Mouse (Mus musculus) stomach, embryonic 14.5 days (tissue): ENCODE results near the gene Clstn2. TPM values are rescaled to one million over a fixed set of nuclear protein-coding genes. Genes with fewer than 3 reads are reported as not detected.

Experiments
- ATAC-seq: fragments of 200-750 bp; cut with Nextera tagmentation; 2 replicates; pipeline ENCODE4 v1.8.0; 2017; ENCODE audit warnings: low read depth, moderate TSS enrichment; ENCODE audit not compliant: insufficient number of reproducible peaks, insufficient read depth, low FRiP score
- H3K27ac ChIP-seq: fragments of 300-500 bp; sonication (generic); 2 replicates; pipeline ENCODE4 v1.5.1; 2014; ENCODE audit warnings: mild to moderate bottlenecking, low read length, moderate library complexity, mixed read lengths
- H3K27me3 ChIP-seq: fragments of 300-500 bp; sonication (generic); 2 replicates; pipeline ENCODE4 v1.6.1; 2014; ENCODE audit warnings: low read length, control low read depth, mixed read lengths; ENCODE audit not compliant: control insufficient read depth, insufficient read depth
- H3K36me3 ChIP-seq: fragments of 300-500 bp; sonication (generic); 2 replicates; pipeline ENCODE4 v1.6.1; 2014; ENCODE audit warnings: mild to moderate bottlenecking, control low read depth, low read length, moderate library complexity, mixed read lengths; ENCODE audit not compliant: control insufficient read depth, insufficient read depth
- H3K4me1 ChIP-seq: fragments of 300-500 bp; sonication (generic); 2 replicates; pipeline ENCODE4 v1.6.1; 2014; ENCODE audit warnings: low read length, control low read depth, mixed read lengths; ENCODE audit not compliant: control insufficient read depth, insufficient read depth
- H3K4me2 ChIP-seq: fragments of 300-500 bp; sonication (generic); replicated peaks from 2 replicates; pipeline ENCODE4 v1.6.1; 2014; ENCODE audit warnings: low read depth, low read length, control low read depth
- H3K4me3 ChIP-seq: fragments of 300-500 bp; sonication (generic); 2 replicates; pipeline ENCODE4 v1.5.1; 2014; ENCODE audit warnings: low read depth, low read length, control low read depth
- H3K9ac ChIP-seq: fragments of 300-500 bp; sonication (generic); replicated peaks from 2 replicates; pipeline ENCODE4 v1.6.1; 2014; ENCODE audit warnings: low read depth, mild to moderate bottlenecking, control low read depth, low read length, moderate library complexity, mixed read lengths
- H3K9me3 ChIP-seq: fragments of 300-500 bp; sonication (generic); 2 replicates; pipeline ENCODE4 v1.6.1; 2016; ENCODE audit warnings: low read depth, low read length, control low read depth; ENCODE audit not compliant: control insufficient read depth
- WGBS: fragments of 180-500 bp; shearing (Covaris S2); extraction: QIAGEN DNeasy Blood & Tissue Kit; methylation state at CpG from one replicate; pipeline ENCODE4 v1.1.7; 2014; 5-methylcytosine and 5-hydroxymethylcytosine counted together
- polyA plus RNA-seq: library from polyadenylated mRNA; unstranded; fragments of >200 nt; fragmentation: Nextera tagmentation; extraction: Ambion mirVana; gene quantifications from 2 replicates; pipeline ENCODE4 v1.2.1, GENCODE M21; 2014

Clstn2 gene
- polyA plus RNA-seq, 1 experiment from 2014 or later = 2.0 TPM

DNA sequence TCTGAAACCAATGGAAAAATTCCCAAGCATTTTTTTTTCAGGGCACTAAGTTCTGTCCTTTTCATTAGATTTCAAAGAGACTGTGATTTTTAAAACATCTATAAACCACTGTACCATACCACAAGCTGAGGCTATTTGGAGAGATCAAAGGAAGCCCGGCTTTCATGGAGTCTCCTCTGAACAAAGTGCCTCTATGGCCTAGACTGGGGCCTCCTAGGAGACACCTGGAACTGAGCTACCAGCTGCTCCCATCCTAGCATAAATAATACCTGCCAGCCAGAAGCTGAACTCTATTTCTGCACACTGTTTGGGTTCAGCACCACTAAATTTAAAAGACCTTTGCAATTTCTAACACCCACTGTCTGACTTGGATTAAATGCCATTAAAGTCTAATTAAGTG is 257.2 kb downstream of the Clstn2 start:
- 75% methylated on average over 1 of the region's 1 CpGs for WGBS
- no peak overlapping the region for H3K27ac ChIP-seq
- no peaks in the 10 kb centered on the region for H3K36me3 ChIP-seq
- no peak overlapping the region for H3K4me2 ChIP-seq
- H3K4me3 ChIP-seq = no peak overlapping the region
- ATAC-seq = no peak
- no peaks in the 10 kb centered on the region for H3K9me3 ChIP-seq
- no peak overlapping the region for H3K9ac ChIP-seq
- H3K4me1 ChIP-seq = no peaks in the 10 kb centered on the region
- no peaks in the 10 kb centered on the region for H3K27me3 ChIP-seq

DNA sequence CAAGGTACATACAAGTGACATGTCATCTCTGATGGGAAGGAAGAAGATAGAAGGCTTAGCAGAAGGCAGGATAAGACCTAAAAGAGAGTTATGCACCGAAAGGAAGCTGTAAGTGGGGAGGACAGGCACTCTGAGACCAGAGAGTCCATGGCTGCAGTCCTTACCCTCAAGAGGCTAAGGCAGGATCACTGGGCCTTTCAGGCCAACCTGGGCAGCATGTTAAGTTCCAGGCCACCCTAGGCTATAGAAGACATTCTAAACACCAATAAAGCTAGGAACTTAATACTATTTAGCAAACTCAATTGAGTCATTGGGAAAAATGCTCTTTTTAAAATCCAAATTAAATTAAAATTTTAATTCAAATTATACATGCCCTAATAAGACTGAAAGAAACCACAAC is 258.0 kb downstream of the Clstn2 start:
- Histone ChIP-seq H3K27me3 (no peaks in the 10 kb centered on the region), H3K4me2 (no peak overlapping the region), H3K9ac (no peak overlapping the region), H3K4me3 (no peak overlapping the region), H3K27ac (no peak overlapping the region), H3K36me3 (no peaks in the 10 kb centered on the region), H3K4me1 (no peaks in the 10 kb centered on the region), H3K9me3 (no peaks in the 10 kb centered on the region)
- 88% methylated on average over 1 of the region's 1 CpGs for WGBS
- no peak for ATAC-seq

DNA sequence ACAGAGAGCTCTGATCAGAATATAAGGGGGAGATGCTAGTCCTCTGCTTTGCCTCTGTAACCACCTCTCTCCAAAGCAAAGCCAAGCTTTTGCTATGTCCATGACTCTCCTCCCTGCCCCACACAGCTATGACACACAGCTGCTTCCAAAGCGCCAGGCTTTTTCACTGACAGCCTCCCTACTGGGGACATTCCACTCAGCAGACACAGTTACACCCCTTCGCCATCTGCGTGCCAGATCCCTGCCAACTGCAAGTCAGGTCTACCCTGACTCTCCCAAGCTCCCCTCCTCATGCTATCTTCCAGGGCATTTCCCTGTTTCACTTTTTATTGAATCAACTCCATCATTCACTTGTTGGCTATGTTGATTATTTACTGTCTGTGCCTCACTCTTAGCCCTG is 259.1 kb downstream of the Clstn2 start:
- Histone ChIP-seq H3K4me1 (no peaks in the 10 kb centered on the region), H3K4me2 (no peak overlapping the region), H3K9me3 (no peaks in the 10 kb centered on the region), H3K36me3 (no peaks in the 10 kb centered on the region), H3K27me3 (no peaks in the 10 kb centered on the region), H3K9ac (no peak overlapping the region), H3K4me3 (no peak overlapping the region), H3K27ac (no peak overlapping the region)
- WGBS = 79% methylated on average over 3 of the region's 3 CpGs
- ATAC-seq = no peak

DNA sequence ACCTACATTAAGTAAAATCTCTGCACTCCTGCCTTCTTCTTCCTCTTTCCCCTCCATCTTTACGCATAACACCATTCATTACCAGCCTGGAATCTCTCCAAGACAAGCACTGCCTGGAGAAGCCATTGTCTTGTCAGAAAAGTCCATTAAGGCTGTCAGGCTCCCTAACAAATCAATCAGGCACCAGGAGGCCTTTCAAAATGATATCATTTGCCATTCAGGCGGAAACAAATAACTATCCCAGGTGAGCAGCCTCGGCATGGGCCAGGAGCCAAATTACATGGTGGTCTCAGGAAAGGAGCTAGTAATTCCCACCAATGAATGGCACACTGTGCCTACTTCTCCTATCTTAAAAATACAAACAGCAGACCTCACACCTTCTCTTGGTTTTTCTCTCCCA is 260.6 kb downstream of the Clstn2 start:
- Histone ChIP-seq H3K4me1 (no peaks in the 10 kb centered on the region), H3K4me2 (no peak overlapping the region), H3K9ac (no peak overlapping the region), H3K27me3 (no peaks in the 10 kb centered on the region), H3K4me3 (no peak overlapping the region), H3K9me3 (no peaks in the 10 kb centered on the region), H3K36me3 (no peaks in the 10 kb centered on the region), H3K27ac (no peak overlapping the region)
- 20% methylated on average over 3 of the region's 3 CpGs for WGBS
- no peak for ATAC-seq

DNA sequence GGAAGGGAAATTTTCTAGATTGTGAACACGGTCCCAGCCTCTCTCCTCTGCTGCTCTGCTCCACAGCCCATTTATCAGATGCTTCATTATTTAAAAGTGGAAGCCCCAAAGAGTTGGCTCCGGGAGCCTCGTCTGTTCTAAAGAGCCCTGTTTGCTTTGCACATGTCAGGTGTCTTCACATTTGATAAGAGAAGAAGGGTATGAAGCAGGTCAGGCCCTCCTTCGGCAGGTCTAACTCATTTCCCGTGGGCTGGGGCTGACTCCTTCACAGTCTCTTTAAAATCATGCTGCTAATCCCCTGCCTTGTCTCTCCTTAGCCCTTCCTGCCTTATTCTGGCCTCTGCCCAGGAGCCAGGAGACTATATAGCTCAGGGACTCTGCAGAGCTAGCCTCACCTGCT is 263.6 kb downstream of the Clstn2 start:
- WGBS = 29% methylated on average over 5 of the region's 5 CpGs

DNA sequence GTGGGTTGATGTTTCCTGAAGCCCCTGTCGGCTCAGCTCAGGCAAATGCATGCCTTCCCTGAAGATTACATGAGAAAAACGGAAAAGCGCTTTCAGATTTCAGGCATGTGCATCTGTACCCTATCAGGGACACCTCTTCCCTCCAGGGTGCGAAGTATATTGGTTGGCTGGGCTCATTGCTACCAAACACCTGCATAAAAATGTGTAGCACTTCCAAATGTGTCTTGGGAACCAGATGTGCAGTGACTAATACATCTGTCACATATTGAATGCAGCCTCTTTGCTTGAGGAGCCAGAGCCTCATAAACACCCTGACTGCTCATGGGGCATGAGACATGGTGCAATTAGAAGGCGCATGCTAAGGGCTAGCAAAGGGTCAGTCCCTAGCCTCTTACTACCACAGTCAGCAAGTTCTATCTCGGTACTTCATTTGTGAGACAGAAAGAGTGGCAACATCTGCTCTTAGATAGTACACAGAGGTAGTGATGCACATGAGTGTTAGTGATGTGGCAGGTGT is 267.7 kb downstream of the Clstn2 start:
- Histone ChIP-seq H3K27me3 (no peaks in the 10 kb centered on the region), H3K9me3 (no peaks in the 10 kb centered on the region), H3K36me3 (no peaks in the 10 kb centered on the region), H3K4me2 (no peak overlapping the region), H3K4me1 (no peaks in the 10 kb centered on the region), H3K4me3 (no peak overlapping the region), H3K9ac (no peak overlapping the region), H3K27ac (no peak overlapping the region)
- no peak for ATAC-seq
- 88% methylated on average over 6 of the region's 6 CpGs for WGBS

More for the DNA sequence above, 263.6 kb downstream of the Clstn2 start:
- H3K9me3 ChIP-seq = no peaks in the 10 kb centered on the region
- no peak overlapping the region for H3K9ac ChIP-seq
- ATAC-seq = no peak
- no peaks in the 10 kb centered on the region for H3K4me1 ChIP-seq
- no peak overlapping the region for H3K4me2 ChIP-seq
- no peak overlapping the region for H3K4me3 ChIP-seq
- H3K27me3 ChIP-seq = no peaks in the 10 kb centered on the region
- no peaks in the 10 kb centered on the region for H3K36me3 ChIP-seq
- H3K27ac ChIP-seq = no peak overlapping the region

DNA sequence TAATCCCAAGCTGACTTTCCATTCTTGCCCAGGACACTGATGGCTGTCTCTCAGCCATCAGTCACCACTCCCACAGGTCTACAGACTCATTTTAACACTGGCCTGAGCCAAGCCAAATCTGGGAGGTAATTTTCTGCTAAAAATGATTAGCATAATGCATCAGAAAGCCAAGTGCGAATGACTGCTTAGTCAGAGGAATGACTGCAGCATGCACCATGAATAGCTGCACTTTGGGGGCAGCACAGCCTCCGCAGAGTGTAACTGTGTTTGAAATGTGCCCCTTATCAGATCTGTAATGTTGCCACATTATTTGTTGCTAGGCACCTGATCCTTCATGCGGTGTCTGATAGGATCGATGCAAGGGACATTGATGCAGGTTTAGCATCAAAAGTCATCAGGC is 269.9 kb downstream of the Clstn2 start:
- Histone ChIP-seq H3K4me3 (no peak overlapping the region), H3K27me3 (no peaks in the 10 kb centered on the region), H3K9me3 (no peaks in the 10 kb centered on the region), H3K4me2 (no peak overlapping the region), H3K9ac (no peak overlapping the region), H3K4me1 (no peaks in the 10 kb centered on the region), H3K36me3 (no peaks in the 10 kb centered on the region), H3K27ac (no peak overlapping the region)
- WGBS = 49% methylated on average over 4 of the region's 4 CpGs
- no peak for ATAC-seq

DNA sequence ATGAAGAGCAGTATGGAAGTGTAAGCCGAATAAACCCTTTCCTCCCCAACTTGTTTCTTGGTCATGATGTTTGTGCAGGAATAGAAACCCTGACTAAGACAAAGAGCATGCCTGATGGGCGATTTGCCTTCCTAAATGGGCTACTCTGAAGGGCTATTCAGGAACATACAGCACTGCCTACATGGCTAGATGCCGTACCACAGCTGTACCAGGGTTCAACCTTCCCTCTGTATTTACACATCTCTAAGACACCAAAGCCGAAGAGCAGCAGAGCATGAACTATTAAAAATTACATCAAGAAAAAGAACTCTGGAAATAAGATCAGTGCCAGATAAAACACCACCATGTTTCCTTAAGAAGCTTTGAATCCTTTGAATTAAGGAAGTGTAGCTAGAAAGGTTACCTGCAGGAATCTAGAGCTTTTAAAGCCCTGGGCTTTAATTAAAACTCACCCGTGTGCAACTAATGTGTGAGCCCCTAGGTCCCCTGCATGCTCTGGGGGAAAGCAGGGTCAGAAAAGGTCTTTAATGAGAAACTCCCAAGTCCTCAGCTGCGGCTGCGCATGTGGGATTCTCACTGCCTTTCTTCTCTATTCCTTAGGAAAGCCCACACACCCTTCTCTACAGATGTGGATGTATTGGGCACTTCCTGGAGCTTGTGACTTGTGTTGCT is 277.2 kb downstream of the Clstn2 start:
- Histone ChIP-seq H3K4me3 (no peak overlapping the region), H3K36me3 (no peaks in the 10 kb centered on the region), H3K9ac (no peak overlapping the region), H3K4me2 (no peak overlapping the region), H3K27me3 (no peaks in the 10 kb centered on the region), H3K9me3 (no peaks in the 10 kb centered on the region), H3K27ac (no peak overlapping the region), H3K4me1 (no peaks in the 10 kb centered on the region)
- ATAC-seq = no peak
- WGBS = 83% methylated on average over 6 of the region's 7 CpGs

DNA sequence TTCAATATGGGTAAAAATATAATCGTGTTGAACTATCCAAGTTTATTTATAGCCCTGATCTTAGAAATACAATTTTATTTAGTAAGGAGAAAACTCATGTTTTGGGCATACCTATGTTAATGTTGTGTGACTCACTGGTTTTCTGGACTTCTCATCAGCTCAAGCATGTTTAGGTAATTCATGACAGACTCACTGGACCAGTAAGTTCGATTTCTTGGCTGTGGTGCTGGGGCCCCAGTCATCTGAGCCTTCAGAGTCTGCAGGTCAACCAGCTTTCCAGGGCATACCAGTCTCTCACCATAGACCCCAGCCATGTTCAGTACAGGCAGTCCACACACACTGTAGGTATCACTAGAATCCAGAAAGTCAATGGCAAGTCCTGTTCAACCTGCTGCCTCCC is 279.3 kb downstream of the Clstn2 start:
- Histone ChIP-seq H3K9me3 (no peaks in the 10 kb centered on the region), H3K4me2 (no peak overlapping the region), H3K36me3 (no peaks in the 10 kb centered on the region), H3K9ac (no peak overlapping the region), H3K27me3 (no peaks in the 10 kb centered on the region), H3K4me3 (no peak overlapping the region), H3K27ac (no peak overlapping the region), H3K4me1 (no peaks in the 10 kb centered on the region)
- ATAC-seq = no peak
- whole genome bisulfite sequencing = 63% methylated on average over 2 of the region's 2 CpGs
